Mouse (Mus musculus) limb, embryonic 14.5 days (tissue): ENCODE measurements around the gene Snx33. TPM values are rescaled to one million over a fixed set of nuclear protein-coding genes. Genes with fewer than 3 reads are reported as not detected.

ENCODE experiments used
- ATAC-seq: fragments of 200-750 bp; cut with Nextera tagmentation; 2 replicates; pipeline ENCODE4 v1.8.0; 2017; ENCODE audit warnings: low read depth, moderate number of reproducible peaks, moderate TSS enrichment; ENCODE audit not compliant: low FRiP score
- DNase-seq: peaks from one replicate; pipeline ENCODE4 v3.0.0-alpha.2; 2015; ENCODE audit warnings: low spot score
- H3K27ac ChIP-seq: fragments of 300-500 bp; sonication (generic); replicated peaks from 2 replicates; pipeline ENCODE4 v1.5.1; 2014; ENCODE audit warnings: low read depth, mild to moderate bottlenecking, low read length, moderate library complexity, mixed read lengths
- H3K27me3 ChIP-seq: fragments of 300-500 bp; sonication (generic); 2 replicates; pipeline ENCODE4 v1.6.1; 2014; ENCODE audit warnings: low read length, mixed read lengths; ENCODE audit not compliant: control insufficient read depth, insufficient read depth
- H3K36me3 ChIP-seq: fragments of 300-500 bp; sonication (generic); 2 replicates; pipeline ENCODE4 v1.6.1; 2014; ENCODE audit warnings: mild to moderate bottlenecking, low read length, moderate library complexity, mixed read lengths; ENCODE audit not compliant: control insufficient read depth, insufficient read depth
- H3K4me1 ChIP-seq: fragments of 300-500 bp; sonication (generic); 2 replicates; pipeline ENCODE4 v1.6.1; 2014; ENCODE audit warnings: antibody characterized with exemption, low read length, mixed read lengths; ENCODE audit not compliant: control insufficient read depth, insufficient read depth
- H3K4me2 ChIP-seq: fragments of 300-500 bp; sonication (generic); replicated peaks from 2 replicates; pipeline ENCODE4 v1.6.1; 2014; ENCODE audit warnings: low read depth, mild to moderate bottlenecking, low read length, moderate library complexity; ENCODE audit not compliant: severe bottlenecking
- H3K4me3 ChIP-seq: fragments of 300-500 bp; sonication (generic); replicated peaks from 2 replicates; pipeline ENCODE4 v1.5.1; 2014; ENCODE audit warnings: low read length
- H3K9ac ChIP-seq: fragments of 300-500 bp; sonication (generic); 2 replicates; pipeline ENCODE4 v1.6.1; 2014; ENCODE audit warnings: mild to moderate bottlenecking, low read depth, low read length, moderate library complexity; ENCODE audit not compliant: severe bottlenecking
- H3K9me3 ChIP-seq: fragments of 300-500 bp; sonication (generic); 2 replicates; pipeline ENCODE4 v1.6.1; 2016; ENCODE audit warnings: low read length; ENCODE audit not compliant: control insufficient read depth
- POLR2A ChIP-seq: fragments of 200-500 bp; IDR thresholded peaks from 2 replicates; pipeline ENCODE4 v1.8.0; 2012; ENCODE audit warnings: inconsistent platforms, mild to moderate bottlenecking, moderate library complexity, borderline replicate concordance; ENCODE audit not compliant: insufficient read depth, insufficient read length; ENCODE audit errors: extremely low read depth
- WGBS: fragments of 180-500 bp; shearing (Covaris S2); extraction: QIAGEN DNeasy Blood & Tissue Kit; methylation state at CpG from one replicate; pipeline ENCODE4 v1.1.7; 2014; 5-methylcytosine and 5-hydroxymethylcytosine counted together
- polyA plus RNA-seq, 2 experiments: library from polyadenylated mRNA; depleted of rRNA in 1 of 2; stranded (reverse) in 1 of 2; unstranded in 1 of 2; fragments of >200 nt; fragmentation: Nextera tagmentation in 1 of 2; extraction: Ambion mirVana in 1 of 2; gene quantifications; 2 replicates each; pipeline versions ENCODE4 v1.2.1 to v1.2.3; 2012 to 2014

Snx33 gene
- polyA plus RNA-seq, 2 experiments = 8.1 to 11.4 TPM

DNA sequence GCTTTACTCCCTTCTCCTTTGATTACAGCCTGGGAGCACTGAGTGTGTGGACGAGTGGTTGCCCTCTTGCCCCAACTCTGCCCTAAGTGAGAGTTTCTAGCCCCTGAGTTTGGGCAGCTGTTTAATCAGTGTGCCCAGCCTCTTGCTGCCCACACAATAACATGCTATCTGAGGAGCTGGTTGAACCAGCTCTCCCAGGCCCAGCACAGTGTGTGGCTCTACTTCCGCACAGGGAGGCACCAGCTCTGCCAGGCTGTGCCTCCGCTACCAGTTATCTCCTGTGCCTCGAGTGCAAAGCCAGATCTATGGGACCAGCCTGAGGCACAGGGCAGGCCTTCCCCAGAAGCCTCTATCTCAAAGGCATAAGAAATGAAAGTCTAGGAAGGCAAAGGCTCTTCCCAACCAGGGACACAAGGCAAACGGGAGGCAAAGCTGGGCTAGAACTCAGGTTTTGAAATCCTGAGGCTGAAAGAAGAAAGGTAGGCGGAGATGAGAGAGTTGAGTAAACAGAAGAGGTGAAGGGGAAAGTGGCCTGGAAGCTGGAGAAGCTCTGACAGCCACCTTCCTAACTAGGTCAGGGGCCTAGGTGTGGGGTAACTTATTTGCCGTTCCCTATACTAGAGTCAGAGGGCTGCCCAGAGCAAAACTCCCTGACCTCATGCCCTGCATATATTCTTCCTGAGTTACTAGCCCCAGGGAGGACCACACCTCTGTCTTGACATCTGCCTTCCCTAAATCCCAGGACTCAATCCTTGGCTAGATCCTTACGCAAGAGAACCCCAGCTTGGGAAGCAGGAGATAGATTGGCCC is 4.1 kb downstream of the Snx33 start:
- DNase-seq (no peak), ATAC-seq (no peak)
- TF ChIP-seq POLR2A = no peak
- Histone ChIP-seq H3K4me3 (peak overlapping the region; percentile 68), H3K36me3 (peaks cover 48% of the 10 kb centered on the region), H3K27ac (0 out of 2 replicates have a peak overlapping the region, but pooled peaks have one; percentile 9), H3K9ac (peak overlapping the region; percentile 52), H3K4me2 (peak overlapping the region; percentile 93), H3K27me3 (no peaks in the 10 kb centered on the region), H3K9me3 (no peaks in the 10 kb centered on the region), H3K4me1 (peaks cover 45% of the 10 kb centered on the region)
- WGBS = 58% methylated on average over 8 of the region's 8 CpGs

DNA sequence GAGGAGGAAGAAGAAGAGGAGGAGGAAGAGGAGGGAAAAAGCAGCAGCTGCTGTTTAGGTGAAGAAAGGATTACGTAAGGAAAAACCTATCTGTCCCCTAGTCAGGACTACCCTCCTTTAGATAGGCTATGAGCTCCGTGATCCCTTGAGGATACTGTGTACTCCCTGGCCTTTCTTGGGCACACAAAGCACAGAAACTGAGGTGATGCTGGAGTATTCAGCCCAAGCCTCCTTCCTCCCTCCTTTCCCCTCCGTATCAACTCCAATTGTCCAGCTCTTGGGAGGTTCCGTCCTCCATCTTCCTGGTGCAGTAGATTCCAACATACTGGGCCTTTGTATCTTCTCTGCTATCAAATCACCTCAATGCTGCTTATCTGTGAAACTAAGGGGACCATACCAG is 5.4 kb downstream of the Snx33 start:
- Histone ChIP-seq H3K4me2 (peak overlapping the region; percentile 93; the same call in 1 of the 2 replicates), H3K27me3 (no peaks in the 10 kb centered on the region), H3K9me3 (no peaks in the 10 kb centered on the region), H3K27ac (no peak overlapping the region), H3K36me3 (peaks cover 59% of the 10 kb centered on the region), H3K9ac (no peak overlapping the region), H3K4me1 (peaks cover 45% of the 10 kb centered on the region), H3K4me3 (no peak overlapping the region)
- ATAC-seq (no peak), DNase-seq (no peak)
- 90% methylated on average over 4 of the region's 4 CpGs for WGBS
- TF ChIP-seq POLR2A = no peak

DNA sequence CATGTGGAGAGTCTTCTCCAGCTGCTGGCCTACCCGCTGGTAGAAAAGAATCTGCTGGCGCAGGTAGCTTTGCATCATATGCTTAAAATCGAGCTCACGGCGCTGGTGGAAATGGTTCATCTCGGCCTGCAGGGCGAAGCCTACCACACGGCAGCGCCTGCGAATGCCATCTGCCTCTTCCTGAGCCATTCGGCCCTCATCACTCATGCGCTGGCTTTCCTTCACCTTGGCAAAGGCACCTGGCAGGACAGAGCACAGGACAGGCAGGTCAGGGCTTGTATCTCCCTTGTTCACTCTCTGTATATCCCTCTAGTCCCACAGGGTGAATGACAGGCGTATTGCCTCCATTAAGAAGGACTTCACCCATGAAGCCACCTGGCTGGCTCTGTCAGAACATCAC is 9.7 kb downstream of the Snx33 start:
- H3K4me2 ChIP-seq = no peak overlapping the region
- peaks cover 76% of the 10 kb centered on the region for H3K36me3 ChIP-seq
- H3K27me3 ChIP-seq = no peaks in the 10 kb centered on the region
- 94% methylated on average over 13 of the region's 13 CpGs for WGBS
- no peak for DNase-seq
- H3K4me1 ChIP-seq = peaks cover 10% of the 10 kb centered on the region
- no peak for ATAC-seq
- no peak for TF ChIP-seq POLR2A
- H3K27ac ChIP-seq = no peak overlapping the region
- no peak overlapping the region for H3K4me3 ChIP-seq
- no peaks in the 10 kb centered on the region for H3K9me3 ChIP-seq
- H3K9ac ChIP-seq = no peak overlapping the region

DNA sequence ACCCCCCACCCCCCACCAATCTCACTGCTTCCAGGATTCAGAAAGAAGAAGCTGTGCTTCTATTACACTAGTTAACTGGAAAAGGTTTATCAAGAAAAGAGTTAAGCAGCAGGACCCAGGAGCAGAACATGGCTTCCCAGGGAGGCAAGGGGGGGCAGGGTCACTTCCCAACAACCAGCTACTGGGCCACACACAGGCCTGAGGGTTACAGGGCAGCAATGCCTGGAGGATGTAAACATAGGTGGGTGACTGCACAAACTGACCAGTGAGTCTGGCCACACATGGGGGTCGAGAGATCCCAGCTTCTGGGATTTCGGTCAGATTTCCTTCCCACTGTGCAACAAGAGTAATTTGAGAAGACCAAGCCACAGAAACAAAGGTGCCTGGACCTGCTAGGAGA is 11.0 kb downstream of the Snx33 start:
- no peak overlapping the region for H3K4me2 ChIP-seq
- no peaks in the 10 kb centered on the region for H3K4me1 ChIP-seq
- H3K9ac ChIP-seq = no peak overlapping the region
- TF ChIP-seq POLR2A = no peak
- no peak for ATAC-seq
- no peak for DNase-seq
- no peak overlapping the region for H3K4me3 ChIP-seq
- H3K36me3 ChIP-seq = peaks cover 71% of the 10 kb centered on the region
- H3K9me3 ChIP-seq = no peaks in the 10 kb centered on the region
- H3K27me3 ChIP-seq = no peaks in the 10 kb centered on the region
- WGBS = 66% methylated on average over 2 of the region's 2 CpGs
- no peak overlapping the region for H3K27ac ChIP-seq

DNA sequence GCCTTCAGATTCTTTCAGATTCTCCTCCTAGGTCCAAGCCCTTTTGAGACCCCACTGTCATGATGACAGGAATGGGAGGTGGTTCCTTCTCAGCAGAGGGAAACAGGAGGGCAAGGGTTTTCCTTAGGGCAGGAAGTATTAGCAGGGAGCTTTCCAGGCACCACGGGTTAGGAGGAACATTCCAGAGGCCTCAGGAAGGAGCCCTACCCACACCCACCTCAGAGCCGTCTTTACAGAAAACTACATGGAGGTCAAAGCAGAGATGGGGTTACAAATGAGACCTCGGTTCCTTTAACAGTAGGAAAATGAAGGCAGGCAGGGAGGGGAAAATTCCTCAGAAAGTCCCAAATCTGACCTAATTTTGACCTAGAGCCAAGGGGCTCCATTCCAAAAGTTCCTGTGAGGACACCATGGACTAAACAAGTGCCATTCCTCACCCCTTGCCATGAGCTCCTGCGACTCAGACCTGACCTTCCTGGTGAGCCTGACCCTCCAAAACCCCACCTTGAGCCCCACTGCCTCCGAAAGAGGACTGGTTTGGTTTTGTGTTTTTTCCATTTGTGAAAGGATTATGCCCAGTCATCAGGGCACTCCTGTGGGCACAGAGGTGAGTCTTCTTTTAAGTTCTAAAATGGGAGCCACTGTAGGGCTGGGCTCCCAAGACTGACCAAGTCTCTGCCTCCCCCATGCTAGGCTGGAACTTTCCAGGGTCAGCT is 12.3 kb downstream of the Snx33 start:
- Histone ChIP-seq H3K27me3 (no peaks in the 10 kb centered on the region), H3K36me3 (peaks cover 58% of the 10 kb centered on the region), H3K9me3 (no peaks in the 10 kb centered on the region), H3K27ac (no peak overlapping the region), H3K9ac (no peak overlapping the region), H3K4me3 (no peak overlapping the region), H3K4me1 (no peaks in the 10 kb centered on the region), H3K4me2 (no peak overlapping the region)
- ATAC-seq = no peak
- no peak for DNase-seq
- WGBS = 83% methylated on average over 5 of the region's 5 CpGs
- no peak for TF ChIP-seq POLR2A
